Mouse (Mus musculus) lung, adult 2 months (tissue): ENCODE measurements at regions not wholly inside any gene's neighbourhood (a gene's known extent, or its start where the extent isn't known, plus 50 kb on each side); places are given as distances from the start of the nearest gene placed in this dataset.

Experiments used
- DNase-seq: peaks from one replicate; pipeline ENCODE4 v3.0.0; 2022
- H3K4me1 ChIP-seq: fragments of 200-500 bp; 2 replicates; pipeline ENCODE4 v1.6.1; 2011; ENCODE audit warnings: low read length; ENCODE audit not compliant: control insufficient read depth, insufficient read depth
- H3K4me3 ChIP-seq: fragments of 200-500 bp; replicated peaks from 2 replicates; pipeline ENCODE3; 2011; ENCODE audit warnings: low read depth, mild to moderate bottlenecking, control low read depth, low read length; ENCODE audit errors: extremely low read depth
- CTCF ChIP-seq: fragments of 200-500 bp; IDR thresholded peaks from 2 replicates; pipeline ENCODE4 v1.5.1; 2011; ENCODE audit warnings: mild to moderate bottlenecking, low read length, control low read depth; ENCODE audit not compliant: insufficient read depth
- POLR2A ChIP-seq: fragments of 200-500 bp; IDR thresholded peaks from 2 replicates; pipeline ENCODE4 v1.6.1; 2011; ENCODE audit warnings: low read depth, mild to moderate bottlenecking, control low read depth, low read length, borderline replicate concordance; ENCODE audit errors: extremely low read depth
- WGBS: fragments of 180-500 bp; shearing (Covaris S2); methylation state at CpG from one replicate; pipeline ENCODE4 v1.1.7; 2018; 5-methylcytosine and 5-hydroxymethylcytosine counted together

GRCm38 (mm10) chr6:36004701-36005100 is 383.2 kb upstream of the Chrm2 start:
- TF ChIP-seq CTCF, result no peak
- H3K4me1 ChIP-seq, result no peaks in the 10 kb centered on the region
- no peak for DNase-seq
- 24% methylated on average over 1 of the region's 1 CpGs for WGBS
- H3K4me3 ChIP-seq, result no peak overlapping the region

DNA sequence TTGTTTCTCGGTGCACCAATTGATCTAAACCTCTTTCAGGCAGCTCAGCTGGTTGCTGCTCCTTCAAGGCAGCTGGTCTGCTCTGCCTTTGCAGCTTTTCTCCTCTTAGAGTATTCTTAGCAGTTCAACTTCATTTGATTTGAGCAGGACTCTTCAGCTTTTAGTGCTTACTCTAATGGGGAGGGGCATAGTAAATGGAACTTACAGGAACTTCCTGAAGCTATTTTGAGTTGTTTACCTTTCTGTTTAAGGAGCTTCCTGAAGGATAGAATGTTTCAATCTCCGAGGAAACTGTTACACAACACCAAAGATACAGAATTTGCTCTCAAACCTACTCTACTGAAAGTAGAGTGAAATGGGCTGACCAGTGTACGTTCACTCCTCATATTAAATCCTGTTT is 385.8 kb upstream of the Chrm2 start:
- TF ChIP-seq CTCF, result no peak
- no peak for TF ChIP-seq POLR2A
- WGBS, result 44% methylated on average over 3 of the region's 3 CpGs
- no peak for DNase-seq
- Histone ChIP-seq H3K4me1 (no peaks in the 10 kb centered on the region), H3K4me3 (no peak overlapping the region)

DNA sequence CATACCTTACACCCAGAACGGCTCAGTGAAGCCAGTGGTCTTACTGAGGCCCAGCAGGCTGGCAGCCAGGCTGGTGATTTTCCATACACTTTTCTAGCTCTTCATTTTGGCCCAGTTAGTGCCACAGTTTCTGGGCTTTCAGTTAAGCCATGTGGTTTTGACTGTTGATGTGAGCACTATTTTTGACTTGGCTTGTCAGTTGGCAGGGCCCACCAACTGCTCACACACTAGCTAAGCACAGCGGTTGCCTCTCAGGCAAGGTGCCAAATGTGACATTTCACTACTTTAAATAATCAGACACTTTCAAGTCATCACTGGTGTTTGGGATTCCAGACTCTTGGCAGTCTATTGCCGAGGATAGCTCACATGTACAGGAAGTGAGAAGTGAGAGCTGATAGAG is 399.0 kb upstream of the Chrm2 start:
- WGBS, result 30% methylated on average over 3 of the region's 3 CpGs
- no peaks in the 10 kb centered on the region for H3K4me1 ChIP-seq
- TF ChIP-seq POLR2A (no peak), CTCF (no peak)
- DNase-seq, result no peak
- no peak overlapping the region for H3K4me3 ChIP-seq

DNA sequence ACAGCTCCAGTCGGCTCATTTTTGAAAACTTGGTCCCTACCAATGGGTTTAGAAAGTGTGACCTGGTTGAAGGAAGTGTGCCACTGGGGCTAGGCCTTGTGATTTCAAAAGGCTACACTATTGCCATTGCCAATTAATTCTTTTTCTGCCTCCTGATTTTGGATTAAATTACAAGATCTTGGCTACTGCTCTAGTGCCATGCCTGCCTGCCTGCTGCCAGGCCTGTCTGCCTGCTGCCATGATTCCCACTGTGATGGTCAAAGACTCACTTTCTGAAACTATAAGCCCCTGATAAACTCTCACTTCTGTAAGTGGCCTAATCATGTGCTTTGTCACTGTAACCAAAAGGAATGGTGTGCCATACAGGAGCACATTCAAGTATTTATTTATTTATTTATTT is 400.4 kb upstream of the Mtpn start:
- no peak for DNase-seq
- 89% methylated on average over 1 of the region's 1 CpGs for WGBS
- TF ChIP-seq CTCF (no peak), POLR2A (no peak)
- no peaks in the 10 kb centered on the region for H3K4me1 ChIP-seq
- H3K4me3 ChIP-seq, result no peak overlapping the region

DNA sequence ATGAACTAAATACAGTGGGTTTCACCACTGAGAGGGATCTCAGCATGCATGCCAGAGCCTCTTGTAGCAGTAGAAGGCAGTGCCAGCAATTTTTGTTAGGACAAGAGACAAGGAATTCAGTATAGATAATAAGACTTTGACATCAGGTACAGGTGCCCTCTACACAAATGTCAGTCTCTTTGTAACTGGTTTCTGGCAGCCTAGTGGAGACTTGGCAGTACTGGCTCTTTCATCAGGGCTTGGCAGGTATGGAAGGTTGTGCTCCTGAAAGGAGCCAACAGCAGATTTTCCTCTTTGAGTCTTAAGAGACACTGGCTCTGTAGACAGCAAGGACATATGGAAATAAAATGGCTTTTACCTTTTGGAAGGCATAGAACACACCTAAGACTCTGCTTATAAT is 384.5 kb upstream of the Mtpn start:
- no peak for DNase-seq
- Histone ChIP-seq H3K4me1 (no peaks in the 10 kb centered on the region), H3K4me3 (no peak overlapping the region)
- TF ChIP-seq POLR2A (no peak), CTCF (no peak)

DNA sequence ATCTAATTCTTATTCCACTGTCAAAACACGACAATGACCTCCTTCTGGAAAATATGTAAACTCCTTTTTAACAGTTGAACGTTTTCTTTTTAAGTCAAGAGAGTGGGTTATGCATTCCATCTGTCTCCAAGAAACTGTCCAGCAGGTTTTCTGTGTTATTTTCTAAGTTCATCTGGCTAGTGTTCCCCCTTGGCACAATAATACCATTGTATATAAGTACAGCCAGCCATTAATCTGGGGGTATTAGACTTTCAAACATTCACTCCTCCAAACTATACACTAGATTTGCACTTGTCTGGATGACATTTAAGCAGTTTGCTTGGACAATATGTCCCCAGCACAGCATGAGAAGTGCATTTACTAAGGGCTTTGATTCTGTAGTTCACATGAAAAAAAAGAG is 358.3 kb upstream of the Mtpn start:
- no peak for DNase-seq
- H3K4me1 ChIP-seq, result no peaks in the 10 kb centered on the region
- WGBS, result 15% methylated on average over 2 of the region's 2 CpGs
- no peak overlapping the region for H3K4me3 ChIP-seq
- TF ChIP-seq POLR2A (no peak), CTCF (no peak)

GRCm38 (mm10) chr6:35895692-35896091 is 356.0 kb upstream of the Mtpn start:
- no peak overlapping the region for H3K4me3 ChIP-seq
- DNase-seq, result no peak
- TF ChIP-seq POLR2A, result no peak
- no peak for TF ChIP-seq CTCF
- WGBS, result 70% methylated on average over 2 of the region's 2 CpGs
- H3K4me1 ChIP-seq, result no peaks in the 10 kb centered on the region

- no peaks in the 10 kb centered on the region for H3K4me1 ChIP-seq
- WGBS, result 81% methylated on average over 6 of the region's 6 CpGs
- DNase-seq, result no peak
These were observed 335.0 kb upstream of the Mtpn start for GRCm38 (mm10) chr6:35874671-35875070.

GRCm38 (mm10) chr6:35871388-35871787 is 331.7 kb upstream of the Mtpn start:
- TF ChIP-seq CTCF, result no peak
- no peak for TF ChIP-seq POLR2A
- Histone ChIP-seq H3K4me1 (no peaks in the 10 kb centered on the region), H3K4me3 (no peak overlapping the region)
- WGBS, result 78% methylated on average over 7 of the region's 7 CpGs
- DNase-seq, result no peak

More at GRCm38 (mm10) chr6:35874671-35875070, 335.0 kb upstream of the Mtpn start:
- H3K4me3 ChIP-seq, result no peak overlapping the region
- TF ChIP-seq POLR2A (no peak), CTCF (no peak)

- H3K4me3 ChIP-seq, result no peak overlapping the region
- no peak for TF ChIP-seq POLR2A
- no peak for TF ChIP-seq CTCF
- 81% methylated on average over 6 of the region's 6 CpGs for WGBS
- DNase-seq, result no peak
- no peaks in the 10 kb centered on the region for H3K4me1 ChIP-seq
These were observed 324.5 kb upstream of the Mtpn start for GRCm38 (mm10) chr6:35864218-35864617.

DNA sequence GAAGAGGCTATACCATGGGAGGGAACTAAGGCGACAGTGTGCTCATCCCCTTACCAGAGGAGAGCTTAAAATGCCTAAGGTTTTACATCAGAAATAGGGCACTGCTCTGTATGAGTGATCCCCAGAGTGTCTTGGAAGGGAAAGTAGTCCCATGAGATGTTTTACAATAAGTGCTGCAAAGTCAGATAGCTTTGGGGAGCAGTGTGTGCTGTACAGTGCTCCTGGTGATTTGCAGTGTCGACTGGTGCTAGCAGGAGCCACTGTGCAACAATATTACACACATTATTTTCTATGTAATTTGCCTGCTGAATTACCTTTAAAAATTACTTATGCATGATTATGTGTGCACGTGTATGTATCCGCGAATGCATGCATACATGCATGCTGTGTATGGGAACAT is 314.3 kb upstream of the Mtpn start:
- TF ChIP-seq POLR2A (no peak), CTCF (no peak)
- 86% methylated on average over 5 of the region's 5 CpGs for WGBS
- DNase-seq, result no peak
- Histone ChIP-seq H3K4me1 (no peaks in the 10 kb centered on the region), H3K4me3 (no peak overlapping the region)
